Mouse (Mus musculus) liver, embryonic 13.5 days (tissue): ENCODE measurements around the gene Kdelr1. TPM values are rescaled to one million over a fixed set of nuclear protein-coding genes. Genes with fewer than 3 reads are reported as not detected.

Experiments used
- ATAC-seq: fragments of 200-750 bp; cut with Nextera tagmentation; 2 replicates; pipeline ENCODE4 v1.8.0; 2017; ENCODE audit warnings: low read depth, mild to moderate bottlenecking, moderate number of reproducible peaks, moderate library complexity
- DNase-seq: peaks from one replicate; pipeline ENCODE4 v3.0.0; 2022
- H3K27ac ChIP-seq: fragments of 300-500 bp; sonication (generic); 2 replicates; pipeline ENCODE4 v1.5.1; 2015; ENCODE audit warnings: moderate library complexity, mild to moderate bottlenecking, inconsistent platforms
- H3K27me3 ChIP-seq: fragments of 300-500 bp; sonication (generic); 2 replicates; pipeline ENCODE4 v1.6.1; 2015; ENCODE audit warnings: mild to moderate bottlenecking, inconsistent platforms
- H3K36me3 ChIP-seq: fragments of 300-500 bp; sonication (generic); 2 replicates; pipeline ENCODE4 v1.6.1; 2015; ENCODE audit warnings: mild to moderate bottlenecking, inconsistent platforms
- H3K4me1 ChIP-seq: fragments of 300-500 bp; sonication (generic); replicated peaks from 2 replicates; pipeline ENCODE4 v1.6.1; 2015; ENCODE audit warnings: inconsistent platforms
- H3K4me2 ChIP-seq: fragments of 300-500 bp; sonication (generic); 2 replicates; pipeline ENCODE4 v1.6.1; 2015; ENCODE audit warnings: inconsistent platforms, mild to moderate bottlenecking, moderate library complexity
- H3K4me3 ChIP-seq: fragments of 300-500 bp; sonication (generic); replicated peaks from 2 replicates; pipeline ENCODE4 v1.5.1; 2015; ENCODE audit warnings: mild to moderate bottlenecking, inconsistent platforms
- H3K9ac ChIP-seq: fragments of 300-500 bp; sonication (generic); 2 replicates; pipeline ENCODE4 v1.6.1; 2015; ENCODE audit warnings: mild to moderate bottlenecking, inconsistent platforms
- H3K9me3 ChIP-seq: fragments of 300-500 bp; sonication (generic); replicated peaks from 2 replicates; pipeline ENCODE4 v1.6.1; 2016; ENCODE audit warnings: inconsistent platforms
- WGBS: fragments of 180-500 bp; shearing (Covaris S2); methylation state at CpG from one replicate; pipeline ENCODE4 v1.1.7; 2015; ENCODE audit not compliant: insufficient replicate concordance; 5-methylcytosine and 5-hydroxymethylcytosine counted together
- polyA plus RNA-seq: library from polyadenylated mRNA; unstranded; fragments of >200 nt; fragmentation: Nextera tagmentation; extraction: Ambion mirVana; gene quantifications from 2 replicates; pipeline ENCODE4 v1.2.1, GENCODE M21; 2015

The Kdelr1 gene
- polyA plus RNA-seq, 1 experiment from 2014 or later: 22.9 TPM

DNA sequence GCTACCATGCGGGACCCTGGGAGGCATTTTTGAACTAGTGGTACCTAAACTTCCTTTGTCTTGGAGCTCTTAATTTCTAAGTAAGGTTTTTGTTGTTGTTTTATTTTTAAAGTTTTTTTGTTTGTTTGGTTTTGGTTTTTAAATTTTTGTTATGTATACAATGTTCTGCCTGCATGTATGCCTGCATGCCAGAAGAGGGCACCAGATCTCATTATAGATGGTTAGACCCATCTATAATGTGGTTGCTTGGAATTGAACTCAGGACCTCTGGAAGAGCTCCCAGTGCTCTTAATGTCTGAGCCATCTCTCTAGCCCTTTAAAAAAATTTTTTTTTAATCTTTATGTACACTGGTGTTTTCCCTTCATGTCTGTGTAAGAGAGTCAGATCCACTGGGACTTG lies 57.1 kb downstream of the Kdelr1 start:
- no peak for DNase-seq
- H3K9me3 ChIP-seq: peaks cover 8% of the 10 kb centered on the region; the same call in 1 of the 2 replicates
- H3K4me2 ChIP-seq: no peak overlapping the region
- H3K27ac ChIP-seq: no peak overlapping the region
- no peak overlapping the region for H3K4me3 ChIP-seq
- ATAC-seq: no peak
- H3K27me3 ChIP-seq: 0 out of 2 replicates have a peak, but pooled peaks cover 3% of the 10 kb centered on the region
- H3K36me3 ChIP-seq: 0 out of 2 replicates have a peak, but pooled peaks cover 3% of the 10 kb centered on the region
- H3K9ac ChIP-seq: no peak overlapping the region
- H3K4me1 ChIP-seq: peaks cover 7% of the 10 kb centered on the region
- 86% methylated on average over 1 of the region's 1 CpGs for WGBS

Other genes with a start within 250 kb of the Kdelr1 start
- 2.4 and 2.5 TPM in 2 replicates for gene Rasip1, start 245.3 kb upstream of the Kdelr1 start, polyA plus RNA-seq
- 0.46 and 0.51 TPM in 2 replicates for gene Mamstr, start 232.8 kb upstream of the Kdelr1 start, polyA plus RNA-seq
- 0.05 and 0.06 TPM in 2 replicates for gene Fut2, start 206.4 kb upstream of the Kdelr1 start, polyA plus RNA-seq
- gene Ntn5, start 188.8 kb upstream of the Kdelr1 start, polyA plus RNA-seq: not detected in 2 replicates
- gene Sec1, start 178.4 kb upstream of the Kdelr1 start, polyA plus RNA-seq: 0.07 TPM in 1 of 2 replicates, not detected in the other
- 0.34 and 0.44 TPM in 2 replicates for gene Car11, start 172.9 kb upstream of the Kdelr1 start, polyA plus RNA-seq
- 0.43 and 0.64 TPM in 2 replicates for gene Dbp, start 167.7 kb upstream of the Kdelr1 start, polyA plus RNA-seq
- gene Rpl18, start 157.3 kb upstream of the Kdelr1 start, polyA plus RNA-seq: 761 and 840 TPM in 2 replicates
- gene Sphk2, start 154.8 kb upstream of the Kdelr1 start, polyA plus RNA-seq: 11.4 and 11.7 TPM in 2 replicates
- 0.37 and 0.47 TPM in 2 replicates for gene Fam83e, start 151.6 kb upstream of the Kdelr1 start, polyA plus RNA-seq
- not detected in 2 replicates for gene Spaca4, start 147.0 kb upstream of the Kdelr1 start, polyA plus RNA-seq
- not detected in 2 replicates for gene Lmtk3, start 89.0 kb upstream of the Kdelr1 start, polyA plus RNA-seq
- 0.45 and 0.68 TPM in 2 replicates for gene Sult2b1, start 88.1 kb upstream of the Kdelr1 start, polyA plus RNA-seq
- 36.1 and 36.6 TPM in 2 replicates for gene Cyth2, start 58.2 kb upstream of the Kdelr1 start, polyA plus RNA-seq
- gene Kcnj14, start 48.0 kb upstream of the Kdelr1 start, polyA plus RNA-seq: 0.12 and 0.23 TPM in 2 replicates
- 48.4 and 49.2 TPM in 2 replicates for gene Grwd1, start 41.8 kb upstream of the Kdelr1 start, polyA plus RNA-seq
- gene Grin2d, start 5.6 kb downstream of the Kdelr1 start, polyA plus RNA-seq: 0.07 TPM in 2 replicates
- gene Syngr4, start 23.9 kb downstream of the Kdelr1 start, polyA plus RNA-seq: 0.76 and 0.86 TPM in 2 replicates
- 3.6 and 3.8 TPM in 2 replicates for gene Tmem143, start 24.2 kb downstream of the Kdelr1 start, polyA plus RNA-seq
- gene Emp3, start 48.6 kb downstream of the Kdelr1 start, polyA plus RNA-seq: 49.0 and 61.6 TPM in 2 replicates
- 1.2 and 1.5 TPM in 2 replicates for gene Ccdc114, start 51.3 kb downstream of the Kdelr1 start, polyA plus RNA-seq
- gene Abcc6, start 157.5 kb downstream of the Kdelr1 start, polyA plus RNA-seq: 4.5 and 4.8 TPM in 2 replicates
- 30.8 and 34.2 TPM in 2 replicates for gene Nomo1, start 160.9 kb downstream of the Kdelr1 start, polyA plus RNA-seq
- gene Kcnj11, start 228.0 kb downstream of the Kdelr1 start, polyA plus RNA-seq: 0.13 TPM in 1 of 2 replicates, not detected in the other